15 mouse cellular contexts compared by ENCODE assay signal in genomic region chr4:33486050-33486449, GRCm38 (mm10).
"Had no signal": no experiment of that assay in that cellular context is flagged by ENCODE, and none has a peak within 500 bp of the region (broad histone marks: within the 10 kb centered on the region; RNA-seq: fewer than 3 reads in every experiment).

No protein-coding gene starts in this region.

- H3K9ac ChIP-seq: neural tube, embryonic 15.5 days; stomach, embryonic 15.5 days had no signal

- H3K4me1 ChIP-seq: neural tube, embryonic 15.5 days; stomach, embryonic 15.5 days had no signal

- DNase-seq: retina, postnatal 1 day; right cerebral cortex, adult 18-20 months; right cerebral cortex, postnatal 14 days; right cerebral cortex, postnatal 25 days; right cerebral cortex, postnatal 4 days; spleen, adult 18-20 months; thymus, adult 18-20 months; thymus, adult 2 months; thymus, postnatal 14 days; thymus, postnatal 25 days; thymus, postnatal 36 days; thymus, postnatal 4 days had no signal

- H3K27me3 ChIP-seq: neural tube, embryonic 15.5 days; stomach, embryonic 15.5 days had no signal

- H3K4me2 ChIP-seq: neural tube, embryonic 15.5 days; stomach, embryonic 15.5 days had no signal

- H3K36me3 ChIP-seq: neural tube, embryonic 15.5 days; stomach, embryonic 15.5 days had no signal

- H3K4me3 ChIP-seq: neural tube, embryonic 15.5 days; stomach, embryonic 15.5 days had no signal

- H3K9me3 ChIP-seq: neural tube, embryonic 15.5 days; stomach, embryonic 15.5 days had no signal

- H3K27ac ChIP-seq: neural tube, embryonic 15.5 days; stomach, embryonic 15.5 days; stomach, postnatal 0 days had no signal
